Mouse (Mus musculus) CH12.LX (cell line): ENCODE results near the gene Edn2. TPM values are rescaled to one million over a fixed set of nuclear protein-coding genes. Genes with fewer than 3 reads are reported as not detected.

Experiments used
- DNase-seq: peaks from one replicate; pipeline ENCODE4 v3.0.0-alpha.2; 2013; ENCODE audit errors: extremely low read depth
- H3K27ac ChIP-seq: 2 replicates; pipeline ENCODE4 v1.5.1; 2012; ENCODE audit warnings: low read depth, mild to moderate bottlenecking, control low read depth, moderate library complexity; ENCODE audit not compliant: insufficient read depth
- H3K27me3 ChIP-seq: replicated peaks from 2 replicates; pipeline ENCODE3; 2012; ENCODE audit warnings: inconsistent platforms
- H3K36me3 ChIP-seq, 2 experiments: replicated peaks in 1 of 2; 2 replicates each; pipeline versions ENCODE3 to v1.6.1; 2012; ENCODE audit warnings: inconsistent platforms in 1 of 2, low read length in 1 of 2, mild to moderate bottlenecking in 1 of 2, mixed read lengths in 1 of 2, moderate library complexity in 1 of 2; ENCODE audit not compliant: control insufficient read depth in 1 of 2, insufficient read depth in 1 of 2
- H3K4me1 ChIP-seq, 2 experiments: 2 replicates each; pipeline ENCODE4 v1.6.1; 2012; ENCODE audit warnings: inconsistent platforms in 1 of 2, moderate library complexity in 1 of 2; ENCODE audit not compliant: insufficient read depth in 2 of 2, control insufficient read depth in 1 of 2
- H3K4me2 ChIP-seq: 2 replicates; pipeline ENCODE4 v1.6.1; 2012; ENCODE audit warnings: low read depth, mild to moderate bottlenecking, control low read depth; ENCODE audit not compliant: poor library complexity, insufficient read depth, severe bottlenecking
- H3K4me3 ChIP-seq, 3 experiments: fragments of 150-350 bp in 1 of 3; sonication (generic) in 1 of 3; replicated peaks in 1 of 3; 2 replicates each; pipeline versions ENCODE3 to v1.5.1; 2011 to 2012; ENCODE audit warnings: low read depth in 2 of 3, low read length in 2 of 3, mild to moderate bottlenecking in 2 of 3, moderate library complexity in 2 of 3, control low read depth in 1 of 3, improper control_type of control experiment in 1 of 3, inconsistent platforms in 1 of 3, mixed read lengths in 1 of 3; ENCODE audit not compliant: poor library complexity in 1 of 3
- H3K79me2 ChIP-seq: replicated peaks from 2 replicates; pipeline ENCODE4 v1.6.1; 2012; ENCODE audit warnings: mild to moderate bottlenecking, moderate library complexity; ENCODE audit not compliant: control insufficient read depth, poor library complexity, insufficient read depth, severe bottlenecking; ENCODE audit errors: extremely low read depth
- H3K9ac ChIP-seq: 2 replicates; pipeline ENCODE4 v1.6.1; 2012; ENCODE audit warnings: low read depth, mild to moderate bottlenecking, control low read depth, moderate library complexity; ENCODE audit not compliant: insufficient read depth
- H3K9me3 ChIP-seq: replicated peaks from 2 replicates; pipeline ENCODE3; 2012; ENCODE audit warnings: low read length, inconsistent platforms, mixed read lengths
- CHD1 ChIP-seq: IDR thresholded peaks from 2 replicates; pipeline ENCODE4 v1.6.1; 2012; ENCODE audit warnings: low read depth, low read length, improper control_type of control experiment, inconsistent platforms
- CHD2 ChIP-seq: IDR thresholded peaks from 2 replicates; pipeline ENCODE4 v1.6.1; 2011; ENCODE audit warnings: low read length, improper control_type of control experiment
- ELF1 ChIP-seq: IDR thresholded peaks from 2 replicates; pipeline ENCODE4 v1.6.1; 2014; ENCODE audit warnings: low read depth, mild to moderate bottlenecking, inconsistent platforms, low read length, improper control_type of control experiment
- EP300 ChIP-seq: IDR thresholded peaks from 2 replicates; pipeline ENCODE4 v1.6.1; 2011; ENCODE audit warnings: low read length, improper control_type of control experiment
- GABPA ChIP-seq: IDR thresholded peaks from 2 replicates; pipeline ENCODE4 v1.6.1; 2012; ENCODE audit warnings: low read depth, low read length, improper control_type of control experiment, inconsistent platforms; ENCODE audit not compliant: insufficient replicate concordance
- HCFC1 ChIP-seq: IDR thresholded peaks from 2 replicates; pipeline ENCODE4 v1.6.1; 2012; ENCODE audit warnings: low read depth, mild to moderate bottlenecking, inconsistent platforms, low read length, improper control_type of control experiment
- IRF4 ChIP-seq: IDR thresholded peaks from 2 replicates; pipeline ENCODE4 v1.6.1; 2014; ENCODE audit warnings: low read depth, mild to moderate bottlenecking, inconsistent platforms, low read length, improper control_type of control experiment
- JUN ChIP-seq: IDR thresholded peaks from 2 replicates; pipeline ENCODE4 v1.6.1; 2011; ENCODE audit warnings: low read depth, mild to moderate bottlenecking, low read length, improper control_type of control experiment, moderate library complexity; ENCODE audit not compliant: insufficient read depth
- MAZ ChIP-seq: IDR thresholded peaks from 2 replicates; pipeline ENCODE4 v1.6.1; 2012; ENCODE audit warnings: low read depth, mild to moderate bottlenecking, inconsistent platforms, low read length, improper control_type of control experiment, moderate library complexity
- MEF2A ChIP-seq: IDR thresholded peaks from 2 replicates; pipeline ENCODE4 v1.6.1; 2014; ENCODE audit warnings: low read depth, mild to moderate bottlenecking, inconsistent platforms, low read length, improper control_type of control experiment, borderline replicate concordance
- MYC ChIP-seq: IDR thresholded peaks from 2 replicates; pipeline ENCODE4 v1.6.1; 2011; ENCODE audit warnings: low read depth, mild to moderate bottlenecking, improper control_type of control experiment, low read length
- NRF1 ChIP-seq: IDR thresholded peaks from 2 replicates; pipeline ENCODE4 v1.6.1; 2014; ENCODE audit warnings: low read depth, mild to moderate bottlenecking, inconsistent platforms, low read length, improper control_type of control experiment, moderate library complexity
- POLR2AphosphoS2 ChIP-seq: IDR thresholded peaks from 2 replicates; pipeline ENCODE4 v1.6.1; 2011; ENCODE audit warnings: low read depth, low read length, improper control_type of control experiment
- RAD21 ChIP-seq: IDR thresholded peaks from 2 replicates; pipeline ENCODE4 v1.6.1; 2011; ENCODE audit warnings: low read depth, mild to moderate bottlenecking, low read length, improper control_type of control experiment, moderate library complexity
- SMC3 ChIP-seq: IDR thresholded peaks from 2 replicates; pipeline ENCODE4 v1.6.1; 2011; ENCODE audit warnings: low read depth, low read length, improper control_type of control experiment
- TCF12 ChIP-seq: IDR thresholded peaks from 2 replicates; pipeline ENCODE4 v1.6.1; 2014; ENCODE audit warnings: low read depth, mild to moderate bottlenecking, inconsistent platforms, low read length, improper control_type of control experiment
- UBTF ChIP-seq: IDR thresholded peaks from 2 replicates; pipeline ENCODE4 v1.6.1; 2012; ENCODE audit warnings: low read depth, mild to moderate bottlenecking, inconsistent platforms, low read length, improper control_type of control experiment, moderate library complexity
- USF1 ChIP-seq: IDR thresholded peaks from 2 replicates; pipeline ENCODE4 v1.6.1; 2014; ENCODE audit warnings: low read depth, mild to moderate bottlenecking, inconsistent platforms, low read length, improper control_type of control experiment
- ZKSCAN1 ChIP-seq: IDR thresholded peaks from 2 replicates; pipeline ENCODE4 v1.6.1; 2012; ENCODE audit warnings: low read depth, inconsistent platforms, low read length, improper control_type of control experiment, borderline replicate concordance
- ZMIZ1 ChIP-seq: IDR thresholded peaks from 2 replicates; pipeline ENCODE4 v1.6.1; 2012; ENCODE audit warnings: low read depth, mild to moderate bottlenecking, inconsistent platforms, low read length, improper control_type of control experiment
- dilution Hi-C: fragments of 300-500 bp; cut with MboI; formaldehyde crosslinking; loops from 2 replicates; pipeline ENCODE4 v1.14.3; 2020; ENCODE audit warnings: low sequenced_read_pairs; ENCODE audit not compliant: extremely low pct_unique_long_range_greater_than_20kb, extremely low pct_ligation_motif_present
- in situ Hi-C: fragments of 300-500 bp; cut with MboI; formaldehyde crosslinking; loops from 3 replicates; pipeline ENCODE4 v1.14.3; 2019; ENCODE audit warnings: low sequenced_read_pairs, low pct_ligation_motif_present, low pct_unique_long_range_greater_than_20kb, mixed read lengths
- polyA plus RNA-seq: library from polyadenylated mRNA; unstranded; fragments of >175 nt; gene quantifications from 2 replicates; pipeline ENCODE4 v1.2.1, GENCODE M21; 2012; ENCODE audit warnings: low read depth; ENCODE audit not compliant: insufficient read length
- total RNA-seq, 2 experiments: library from RNA; depleted of rRNA; stranded (reverse); fragments of 300-350 nt in 1 of 2; fragments of >200 nt in 1 of 2; gene quantifications; 2 replicates each; pipeline ENCODE4 v1.2.3; 2012 to 2014

Edn2 gene
- total and polyA plus RNA-seq, 3 experiments, result not detected

GRCm38 (mm10) chr4:120168346-120168745, 7.3 kb downstream of the Edn2 start:
- in situ Hi-C loops, result no loop called here
- Histone ChIP-seq H3K79me2 (no peaks in the 10 kb centered on the region), H3K4me1 (peaks cover 14 to 42% of the 10 kb centered on the region in 2 experiments), H3K36me3 (no peaks in the 10 kb centered on the region), H3K27me3 (peaks cover 28% of the 10 kb centered on the region), H3K27ac (no peak overlapping the region), H3K9me3 (no peaks in the 10 kb centered on the region), H3K9ac (no peak overlapping the region), H3K4me2 (no peak overlapping the region), H3K4me3 (no peak overlapping the region)
- dilution Hi-C loops, result no loop called here
- no peak for DNase-seq
- TF ChIP-seq MYC (no peak), MAZ (no peak), RAD21 (no peak)
- TF ChIP-seq, all 38 proteins: peak for 0

- H3K4me3 ChIP-seq, result no peak overlapping the region
- H3K79me2 ChIP-seq, result no peaks in the 10 kb centered on the region
- H3K27ac ChIP-seq, result no peak overlapping the region
- in situ Hi-C loops (no loop called here), dilution Hi-C loops (no loop called here)
- no peaks in the 10 kb centered on the region for H3K36me3 ChIP-seq
- DNase-seq, result no peak
- TF ChIP-seq HCFC1, result no peak
- TF ChIP-seq GABPA, result no peak
- no peak for TF ChIP-seq UBTF
- no peak for TF ChIP-seq SMC3
- TF ChIP-seq ZKSCAN1, result no peak
- no peak for TF ChIP-seq TCF12
- TF ChIP-seq MYC, result no peak
- no peak for TF ChIP-seq NRF1
- no peak for TF ChIP-seq ELF1
- TF ChIP-seq CHD2, result no peak
- TF ChIP-seq IRF4, result no peak
- no peak for TF ChIP-seq JUN
- no peak for TF ChIP-seq USF1
- TF ChIP-seq POLR2AphosphoS2, result no peak
- no peak for TF ChIP-seq ZMIZ1
- no peak for TF ChIP-seq CHD1
- no peak for TF ChIP-seq MEF2A
- TF ChIP-seq EP300, result no peak
- no peak overlapping the region for H3K9ac ChIP-seq
- peaks cover 9 to 23% of the 10 kb centered on the region in 2 experiments for H3K4me1 ChIP-seq
- H3K4me2 ChIP-seq, result no peak overlapping the region
- peaks cover 46% of the 10 kb centered on the region for H3K27me3 ChIP-seq
- H3K9me3 ChIP-seq, result peaks cover 3% of the 10 kb centered on the region
These were observed 9.5 kb downstream of the Edn2 start for GRCm38 (mm10) chr4:120170387-120170936.
